Mouse (Mus musculus) ovary, postnatal 36 days (tissue): ENCODE measurements around the gene Gm14308.
"Not testable (repeated sequence)": the region's sequence is repeated elsewhere in the genome, so short reads cannot be mapped to it uniquely, and the experiment has no call there.

ENCODE experiments used
- DNase-seq: peaks from one replicate; pipeline ENCODE4 v3.0.0; 2022; ENCODE audit warnings: low spot score, mixed read lengths

Gm14308 gene

DNA sequence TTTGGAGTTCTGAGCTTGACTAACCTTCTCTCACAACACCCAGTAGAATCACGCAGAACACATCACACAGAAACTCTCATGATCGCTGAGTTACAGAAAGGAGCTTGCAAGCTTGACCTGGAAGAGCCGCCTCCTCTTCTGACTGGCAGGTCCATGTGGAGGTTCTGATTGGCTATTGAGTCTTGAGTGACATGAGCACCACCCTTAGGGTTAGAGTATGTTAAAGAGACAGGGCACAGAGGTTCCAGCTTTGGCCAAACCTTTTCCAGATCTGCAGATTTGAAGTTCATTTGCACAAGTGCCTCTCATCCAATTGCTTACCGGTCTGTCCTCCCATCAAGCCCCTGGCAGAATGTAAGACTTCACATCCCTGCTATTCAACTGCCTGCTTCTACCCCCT is at the start of gene Gm14308:
Gm14308 (minus strand) TSS at position 101 of the 400 bp plus-strand sequence.
- DNase-seq, result not testable (repeated sequence)

DNA sequence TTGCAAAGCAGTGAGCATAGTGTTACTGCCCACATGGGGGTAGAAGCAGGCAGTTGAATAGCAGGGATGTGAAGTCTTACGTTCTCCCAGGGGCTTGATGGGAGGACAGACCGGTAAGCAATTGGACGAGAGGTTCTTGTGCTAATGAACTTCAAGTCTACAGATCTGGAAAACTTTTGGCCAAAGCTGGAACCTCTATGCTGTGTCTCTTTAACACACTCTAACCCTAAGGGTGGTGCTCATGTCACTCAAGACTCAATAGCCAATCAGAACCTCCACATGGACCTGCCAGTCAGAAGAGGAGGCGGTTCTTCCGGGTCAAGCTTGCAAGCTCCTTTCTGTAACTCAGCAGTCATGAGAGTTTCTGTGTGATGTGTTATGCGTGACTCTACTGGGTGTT is 34.1 kb upstream of the Gm14308 start, which contains the start of gene Zfp973:
Zfp973 (plus strand) TSS at position 301 of the 400 bp plus-strand sequence.
- not testable (repeated sequence) for DNase-seq
